Mouse (Mus musculus): ENCODE measurements around the gene Lipe. TPM values are rescaled to one million over a fixed set of nuclear protein-coding genes. Genes with fewer than 3 reads are reported as not detected.
A peak's percentile ranks its signal among the peaks of the same experiment; 100 is the strongest.

Gene Lipe
- total RNA-seq, 1 experiment: 3.8 TPM

DNA sequence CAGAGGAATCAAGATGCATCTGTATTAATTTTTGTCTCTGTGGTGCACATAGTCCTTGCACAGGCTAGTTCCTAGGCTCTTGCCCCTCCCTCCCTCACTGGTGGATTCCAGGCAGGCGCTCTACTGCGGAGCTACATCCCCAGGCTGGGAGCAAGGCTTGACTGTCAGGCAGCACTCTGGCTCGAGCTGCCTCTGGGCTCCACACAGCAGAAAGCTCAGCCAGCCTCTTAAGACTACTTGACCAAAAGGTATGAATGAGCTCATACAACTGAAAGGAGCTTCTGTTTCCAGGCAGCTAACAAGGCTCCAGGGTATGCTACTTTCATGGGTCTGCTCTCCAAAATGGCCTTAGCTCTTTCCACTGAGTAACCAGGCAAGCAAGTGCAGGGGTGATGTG, 17.2 kb downstream of the Lipe start:
- TF ChIP-seq ZC3H11A (IDR thresholded peaks at IDR 0.05; ENCODE audit: borderline replicate concordance, low read depth, low read length): no peak
- no peak for TF ChIP-seq MAFK (IDR thresholded peaks at IDR 0.05; ENCODE audit: insufficient read depth, low read depth, low read length)
- no peak for TF ChIP-seq ZNF384 (IDR thresholded peaks at IDR 0.05; ENCODE audit: low read depth, low read length)
- TF ChIP-seq HCFC1 (IDR thresholded peaks at IDR 0.05; ENCODE audit: borderline replicate concordance, insufficient read depth, low read length): no peak
- no peak for TF ChIP-seq CHD2 (IDR thresholded peaks at IDR 0.05; ENCODE audit: low read depth, low read length)
- H3K36me3 ChIP-seq (ENCODE audit: control insufficient read depth, insufficient read depth, low read length, poor library complexity, severe bottlenecking): no peaks in the 10 kb centered on the region; the same call in 1 of the 2 replicates
- no peak overlapping the region for H3K27ac ChIP-seq (ENCODE audit: insufficient read depth, low read depth, low read length, poor library complexity, severe bottlenecking)
- H3K4me3 ChIP-seq (ENCODE audit: insufficient read depth in 1 of 2, low read depth in 1 of 2, low read length in 2 of 2, poor library complexity in 1 of 2, severe bottlenecking in 1 of 2): no peak overlapping the region
- H3K4me1 ChIP-seq (ENCODE audit: control insufficient read depth in 2 of 2, insufficient read depth in 2 of 2, low read length in 2 of 2, poor library complexity in 1 of 2): peaks cover 0 to 15% of the 10 kb centered on the region in 2 experiments; a peak in 2 of 4 replicates
- H3K9me3 ChIP-seq (ENCODE audit: control insufficient read depth, insufficient read depth, low read depth, low read length): no peaks in the 10 kb centered on the region
- no peak for DNase-seq (ENCODE audit: low read depth, low spot score)
- in situ Hi-C loops (cut with MboI; ENCODE audit: low sequenced_read_pairs in 2 of 2, unreplicated experiment in 2 of 2): no loop called here
- H3K9ac ChIP-seq (ENCODE audit: insufficient read depth, low read depth, low read length, poor library complexity, severe bottlenecking): no peak overlapping the region

DNA sequence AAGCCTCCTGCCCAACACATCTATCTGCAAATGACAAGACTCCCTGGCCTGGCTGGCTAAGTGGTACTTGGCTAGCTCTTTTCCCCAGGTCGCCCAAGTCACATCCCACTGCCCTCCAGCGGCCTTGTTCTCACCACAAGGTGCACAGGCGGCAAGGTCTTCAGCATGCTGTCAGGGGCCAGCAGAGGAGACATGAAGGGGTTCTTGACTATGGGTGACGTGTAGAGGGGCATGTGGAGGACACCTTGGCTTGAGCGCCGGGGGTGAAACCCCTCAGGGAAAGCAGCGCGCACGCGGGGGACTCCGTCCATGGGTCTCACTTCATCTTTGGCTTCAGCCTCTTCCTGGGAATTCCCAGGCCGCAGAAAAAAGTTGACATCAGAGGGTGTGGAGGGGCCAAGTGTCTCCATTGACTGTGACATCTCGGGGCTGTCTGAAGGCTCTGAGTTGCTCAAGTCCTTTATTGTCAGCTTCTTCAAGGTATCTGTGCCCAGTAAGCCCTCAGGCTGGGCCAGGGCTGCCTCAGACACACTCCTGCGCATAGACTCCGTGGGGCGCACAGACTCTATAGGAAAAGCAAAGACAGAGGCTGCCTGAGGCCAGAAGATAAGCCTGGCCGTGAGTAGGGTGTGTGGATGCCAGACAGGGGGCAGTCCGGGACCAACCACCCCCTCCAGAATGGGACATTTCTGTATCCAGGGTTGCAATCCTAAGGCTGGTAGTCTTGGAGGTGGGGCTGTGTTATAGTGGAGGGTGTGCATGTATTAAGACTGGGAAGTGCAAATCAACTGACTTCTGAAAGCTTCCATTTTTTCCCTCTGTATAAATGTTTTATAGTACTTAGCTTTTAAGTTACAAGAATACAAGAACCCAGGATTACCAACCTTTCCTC, 17.9 kb downstream of the Lipe start:
- H3K9me3 ChIP-seq (ENCODE audit: control insufficient read depth, insufficient read depth, low read depth, low read length): no peaks in the 10 kb centered on the region
- H3K4me1 ChIP-seq (ENCODE audit: control insufficient read depth in 2 of 2, insufficient read depth in 2 of 2, low read length in 2 of 2, poor library complexity in 1 of 2): peaks cover 0 to 16% of the 10 kb centered on the region in 2 experiments; a peak in 2 of 4 replicates
- peak overlapping the region in 1 of 2 experiments; percentile 61; a peak in 2 of 4 replicates for H3K4me3 ChIP-seq (ENCODE audit: insufficient read depth in 1 of 2, low read depth in 1 of 2, low read length in 2 of 2, poor library complexity in 1 of 2, severe bottlenecking in 1 of 2)
- no peaks in the 10 kb centered on the region; the same call in 1 of the 2 replicates for H3K36me3 ChIP-seq (ENCODE audit: control insufficient read depth, insufficient read depth, low read length, poor library complexity, severe bottlenecking)
- H3K27ac ChIP-seq (ENCODE audit: insufficient read depth, low read depth, low read length, poor library complexity, severe bottlenecking): no peak overlapping the region
- DNase-seq (ENCODE audit: low read depth, low spot score): no peak
- TF ChIP-seq ZNF384 (IDR thresholded peaks at IDR 0.05; ENCODE audit: low read depth, low read length) (no peak), HCFC1 (IDR thresholded peaks at IDR 0.05; ENCODE audit: borderline replicate concordance, insufficient read depth, low read length) (no peak), CHD2 (IDR thresholded peaks at IDR 0.05; ENCODE audit: low read depth, low read length) (no peak), ZC3H11A (IDR thresholded peaks at IDR 0.05; ENCODE audit: borderline replicate concordance, low read depth, low read length) (no peak), MAFK (IDR thresholded peaks at IDR 0.05; ENCODE audit: insufficient read depth, low read depth, low read length) (no peak)
- in situ Hi-C loops (cut with MboI; ENCODE audit: low sequenced_read_pairs in 2 of 2, unreplicated experiment in 2 of 2): no loop called here
- no peak overlapping the region; the same call in 1 of the 2 replicates for H3K9ac ChIP-seq (ENCODE audit: insufficient read depth, low read depth, low read length, poor library complexity, severe bottlenecking)

DNA sequence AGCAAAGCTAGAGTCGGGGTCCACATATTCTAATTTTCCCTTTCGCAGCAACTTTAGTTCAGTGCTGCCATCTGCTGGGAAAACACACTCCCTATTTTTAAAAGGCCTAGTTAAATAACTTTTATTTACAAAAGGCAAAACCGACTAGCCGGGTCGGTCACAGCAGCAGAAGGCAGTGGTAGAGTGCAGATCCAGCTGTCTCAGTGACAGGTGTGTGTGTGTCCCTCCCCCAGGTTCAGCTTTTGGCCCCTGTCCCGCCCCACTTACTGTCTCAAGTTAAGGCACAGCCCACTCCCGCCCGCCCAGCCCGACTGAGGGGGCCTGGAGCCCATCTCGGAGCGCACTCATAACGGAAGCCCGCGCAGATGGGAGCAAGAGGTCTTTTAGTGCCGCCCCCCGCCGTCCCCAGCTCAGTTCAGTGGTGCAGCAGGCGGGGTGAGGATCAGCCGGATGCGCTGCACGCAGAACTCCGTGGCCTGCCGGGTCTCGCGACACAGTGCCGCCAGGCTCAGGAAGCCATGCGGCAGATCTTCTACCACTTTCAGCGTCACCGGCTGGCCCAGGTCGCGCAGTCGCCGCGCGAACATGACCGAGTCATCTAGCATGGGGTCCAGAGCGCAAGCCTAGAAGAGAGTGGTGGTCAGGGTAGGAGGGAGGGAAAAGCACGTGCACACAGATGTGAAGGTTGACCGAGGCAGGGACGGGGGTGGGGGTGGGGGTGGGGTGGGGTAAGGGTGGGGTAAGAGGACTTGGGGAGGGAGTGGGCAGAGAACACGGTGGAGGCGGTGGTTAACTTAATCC, 18.8 kb downstream of the Lipe start:
- Histone ChIP-seq H3K9me3 (ENCODE audit: control insufficient read depth, insufficient read depth, low read depth, low read length) (no peaks in the 10 kb centered on the region), H3K36me3 (ENCODE audit: control insufficient read depth, insufficient read depth, low read length, poor library complexity, severe bottlenecking) (no peaks in the 10 kb centered on the region; the same call in 1 of the 2 replicates), H3K4me3 (ENCODE audit: insufficient read depth in 1 of 2, low read depth in 1 of 2, low read length in 2 of 2, poor library complexity in 1 of 2, severe bottlenecking in 1 of 2) (peak overlapping the region; percentile 26 to 61; a peak in 3 of 4 replicates), H3K9ac (ENCODE audit: insufficient read depth, low read depth, low read length, poor library complexity, severe bottlenecking) (peak overlapping the region; percentile 52), H3K4me1 (ENCODE audit: control insufficient read depth in 2 of 2, insufficient read depth in 2 of 2, low read length in 2 of 2, poor library complexity in 1 of 2) (peaks cover 0 to 16% of the 10 kb centered on the region in 2 experiments; a peak in 2 of 4 replicates), H3K27ac (ENCODE audit: insufficient read depth, low read depth, low read length, poor library complexity, severe bottlenecking) (no peak overlapping the region)
- no peak for DNase-seq (ENCODE audit: low read depth, low spot score)
- in situ Hi-C loops (cut with MboI; ENCODE audit: low sequenced_read_pairs in 2 of 2, unreplicated experiment in 2 of 2): no loop called here
- peak; percentile 82; the same call in 1 of the 2 replicates for TF ChIP-seq CHD2 (IDR thresholded peaks at IDR 0.05; ENCODE audit: low read depth, low read length)
- TF ChIP-seq ZNF384 (IDR thresholded peaks at IDR 0.05; ENCODE audit: low read depth, low read length): no peak

DNA sequence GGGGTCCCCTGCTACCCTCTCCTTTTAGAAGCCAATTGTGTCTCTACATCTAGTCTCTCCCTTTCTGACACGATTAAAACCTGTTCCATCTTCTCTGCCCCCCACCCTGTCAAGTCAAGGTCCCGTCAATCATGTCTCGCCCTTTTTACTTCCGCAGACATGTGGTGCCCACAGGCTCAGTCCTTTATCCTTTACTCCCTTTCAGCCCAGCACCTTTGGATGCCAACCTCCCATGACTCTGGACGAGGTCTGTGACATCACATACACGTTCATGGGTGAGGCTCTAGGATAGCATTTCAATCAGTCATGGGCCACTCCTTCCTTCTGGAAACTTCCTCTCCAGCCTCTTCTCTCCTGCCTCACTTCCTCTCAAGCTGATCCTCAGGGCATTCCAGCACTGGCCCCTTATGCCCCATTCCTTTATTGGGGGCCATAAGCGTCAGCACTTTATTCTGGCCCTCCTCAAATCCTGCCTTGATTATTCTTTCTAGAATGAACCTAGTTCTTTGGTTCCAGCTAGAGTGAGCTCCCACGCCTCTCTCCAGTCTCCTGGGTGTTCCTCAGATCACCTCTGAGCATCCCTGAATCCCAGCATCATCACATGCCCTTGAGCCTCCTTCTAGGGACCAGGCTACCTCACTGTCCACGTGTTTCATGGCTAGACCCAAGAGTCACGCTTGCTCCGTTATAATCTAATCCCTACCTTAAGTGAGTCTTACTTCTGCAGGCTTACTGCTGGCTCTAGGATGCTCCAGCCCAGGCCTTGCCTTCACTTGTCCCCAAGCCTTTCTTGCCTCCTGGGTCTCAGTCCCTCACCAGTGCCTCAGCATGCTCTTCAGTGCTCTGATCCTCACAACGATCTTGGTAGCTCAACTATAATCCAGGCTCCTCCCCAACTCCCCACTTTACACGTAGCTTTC, 20.1 kb downstream of the Lipe start:
- Histone ChIP-seq H3K36me3 (ENCODE audit: control insufficient read depth, insufficient read depth, low read length, poor library complexity, severe bottlenecking) (no peaks in the 10 kb centered on the region; the same call in 1 of the 2 replicates), H3K9ac (ENCODE audit: insufficient read depth, low read depth, low read length, poor library complexity, severe bottlenecking) (no peak overlapping the region), H3K9me3 (ENCODE audit: control insufficient read depth, insufficient read depth, low read depth, low read length) (no peaks in the 10 kb centered on the region), H3K4me3 (ENCODE audit: insufficient read depth in 1 of 2, low read depth in 1 of 2, low read length in 2 of 2, poor library complexity in 1 of 2, severe bottlenecking in 1 of 2) (no peak overlapping the region), H3K4me1 (ENCODE audit: control insufficient read depth in 2 of 2, insufficient read depth in 2 of 2, low read length in 2 of 2, poor library complexity in 1 of 2) (peaks cover 0 to 16% of the 10 kb centered on the region in 2 experiments; a peak in 2 of 4 replicates), H3K27ac (ENCODE audit: insufficient read depth, low read depth, low read length, poor library complexity, severe bottlenecking) (no peak overlapping the region)
- DNase-seq (ENCODE audit: low read depth, low spot score): no peak
- TF ChIP-seq CHD2 (IDR thresholded peaks at IDR 0.05; ENCODE audit: low read depth, low read length) (no peak), HCFC1 (IDR thresholded peaks at IDR 0.05; ENCODE audit: borderline replicate concordance, insufficient read depth, low read length) (no peak), MAFK (IDR thresholded peaks at IDR 0.05; ENCODE audit: insufficient read depth, low read depth, low read length) (no peak), ZNF384 (IDR thresholded peaks at IDR 0.05; ENCODE audit: low read depth, low read length) (no peak), ZC3H11A (IDR thresholded peaks at IDR 0.05; ENCODE audit: borderline replicate concordance, low read depth, low read length) (no peak)
- in situ Hi-C loops (cut with MboI; ENCODE audit: low sequenced_read_pairs in 2 of 2, unreplicated experiment in 2 of 2): no loop called here

Data from ES-E14 (cell line).